Mouse (Mus musculus) left cerebral cortex, postnatal 36 days (tissue): ENCODE results near the gene Macrod2. TPM values are rescaled to one million over a fixed set of nuclear protein-coding genes. Genes with fewer than 3 reads are reported as not detected.

Experiments
- DNase-seq, 2 experiments: peaks; one replicate each; pipeline ENCODE4 v3.0.0; 2021 to 2022; ENCODE audit warnings: low spot score in 2 of 2, mixed read lengths in 1 of 2
- intact Hi-C: fragments of 180-260 bp; cut with DNase I; formaldehyde crosslinking; loops from one replicate; pipeline ENCODE4 v1.15.1; 2025
- total RNA-seq, 2 experiments: library from RNA; stranded (reverse); gene quantifications; 2 replicates each; pipeline ENCODE4 v1.2.3; 2021

Macrod2 gene
- total RNA-seq, 2 experiments from 2014 or later: 47.2 to 55.6 TPM

DNA sequence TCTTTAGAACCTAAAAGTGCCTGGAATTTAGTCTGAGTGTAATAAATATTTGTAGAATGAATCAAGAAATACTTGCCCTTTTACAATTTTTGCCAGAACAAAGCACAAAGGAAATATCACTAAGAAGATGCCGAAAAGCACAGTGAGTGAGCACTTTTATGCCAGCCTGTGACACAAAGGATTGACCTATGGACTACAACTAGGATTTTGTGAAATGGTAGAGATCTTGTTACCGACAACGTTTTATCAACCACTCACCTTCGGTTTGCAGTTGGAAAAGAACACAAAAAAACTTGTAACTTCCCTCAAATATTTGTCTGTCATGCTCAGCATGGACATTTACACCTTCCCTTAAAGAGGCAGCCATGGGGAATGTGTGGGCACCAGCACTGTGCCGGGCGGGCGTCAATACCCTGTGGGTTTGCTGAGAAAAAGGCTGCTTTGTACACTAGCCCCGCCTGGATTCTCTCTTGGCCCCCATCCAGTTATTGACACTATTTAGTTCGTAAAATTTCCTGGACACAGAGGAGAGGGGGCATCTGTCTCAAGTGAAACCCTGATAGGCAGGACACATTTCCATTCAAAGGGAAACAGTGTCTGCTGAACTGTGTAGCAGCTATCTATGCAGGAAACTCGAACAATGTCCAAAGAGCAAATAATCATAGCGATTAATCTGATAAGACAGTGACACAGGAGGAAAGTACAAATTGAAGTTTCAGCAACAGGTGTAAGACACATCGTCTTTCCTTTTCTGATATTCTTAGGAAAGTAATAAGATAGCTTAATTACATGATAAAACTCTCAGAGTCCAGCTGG, 368.2 kb downstream of the Macrod2 start:
- intact Hi-C loops: no loop called here
- no peak for DNase-seq

DNA sequence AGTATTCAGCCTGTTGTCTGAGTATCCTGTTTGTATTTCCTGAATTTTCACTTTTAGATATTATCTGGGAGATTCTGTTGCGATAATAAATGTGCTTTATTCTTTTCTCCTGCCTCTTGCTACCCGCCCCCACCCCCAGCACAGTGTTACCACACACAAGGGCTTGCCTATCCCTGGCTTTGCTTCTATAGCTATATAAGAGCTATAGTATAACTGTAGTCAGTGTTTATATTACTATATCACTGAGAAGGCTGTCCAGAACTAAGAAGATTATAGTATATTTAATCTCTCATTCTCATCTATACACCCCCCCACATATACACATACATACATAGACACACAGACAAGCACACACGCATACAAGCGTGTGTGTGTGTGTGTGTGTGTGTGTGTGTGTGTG, 374.4 kb downstream of the Macrod2 start:
- intact Hi-C loops: no loop called here
- no peak for DNase-seq

DNA sequence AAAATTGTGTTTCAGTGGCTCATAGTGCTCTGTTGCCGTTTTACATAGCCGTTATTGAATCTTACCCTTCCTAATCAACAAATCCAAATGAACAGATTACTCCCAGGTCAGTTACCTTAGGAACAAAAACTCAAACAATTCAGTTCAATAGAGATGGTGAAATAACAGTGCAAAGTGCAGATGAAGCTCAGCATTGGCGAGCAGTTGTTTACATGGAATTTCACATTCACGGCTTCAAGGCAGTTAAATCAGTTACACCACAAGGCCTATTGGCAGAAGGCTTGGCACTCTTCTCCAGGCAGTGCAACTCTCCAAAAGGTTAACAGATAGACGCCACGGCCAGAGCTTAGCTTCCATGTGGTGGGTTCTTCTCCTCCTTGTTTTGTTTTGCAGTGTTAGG, 377.7 kb downstream of the Macrod2 start:
- intact Hi-C loops: no loop called here
- no peak for DNase-seq

DNA sequence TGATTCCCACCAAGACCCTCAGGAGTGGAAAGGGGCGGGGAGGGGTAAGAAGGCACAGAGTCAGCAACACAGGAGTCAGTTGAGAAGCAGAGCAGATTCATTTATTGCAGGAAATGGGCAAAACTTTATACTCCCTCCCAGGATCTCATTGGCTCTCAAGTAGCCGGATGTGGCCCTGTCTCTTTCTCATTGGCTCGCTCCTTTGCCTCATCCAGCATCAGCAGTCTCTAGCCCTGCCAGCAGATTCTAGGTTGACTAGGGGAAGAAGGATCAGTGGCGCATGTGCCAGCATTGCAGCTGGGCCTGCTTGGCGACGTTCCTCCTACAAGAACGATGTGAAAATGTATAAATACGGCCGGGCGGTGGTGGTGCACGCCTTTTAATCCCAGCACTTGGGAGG, 378.3 kb downstream of the Macrod2 start:
- intact Hi-C loops: no loop called here
- no peak for DNase-seq

DNA sequence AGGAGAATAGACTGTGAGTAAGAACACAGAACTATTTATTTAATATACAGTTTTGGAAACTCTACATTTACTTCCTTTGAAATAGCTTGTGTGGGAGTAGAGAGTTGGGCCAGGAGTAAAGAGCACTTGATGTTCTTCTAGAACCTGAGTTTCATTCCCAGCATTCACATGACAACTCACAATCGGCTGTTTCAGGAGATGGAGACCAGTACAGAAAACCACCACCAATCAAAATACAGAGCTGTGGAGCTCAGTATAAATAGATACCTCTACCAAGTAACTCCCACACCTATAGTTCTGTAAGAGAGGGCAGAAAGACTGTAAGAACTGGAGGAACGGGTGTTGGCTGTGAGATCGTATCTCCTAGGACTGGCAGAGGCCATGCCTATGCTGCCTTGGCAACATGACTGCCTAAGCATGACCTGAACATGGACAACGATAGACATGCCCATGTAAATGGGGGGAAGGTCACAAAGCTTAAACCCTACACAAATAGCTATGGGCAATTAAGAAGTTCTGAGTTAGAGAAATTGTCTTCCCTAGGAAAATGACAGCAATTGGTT, 379.8 kb downstream of the Macrod2 start:
- intact Hi-C loops: no loop called here
- no peak for DNase-seq

DNA sequence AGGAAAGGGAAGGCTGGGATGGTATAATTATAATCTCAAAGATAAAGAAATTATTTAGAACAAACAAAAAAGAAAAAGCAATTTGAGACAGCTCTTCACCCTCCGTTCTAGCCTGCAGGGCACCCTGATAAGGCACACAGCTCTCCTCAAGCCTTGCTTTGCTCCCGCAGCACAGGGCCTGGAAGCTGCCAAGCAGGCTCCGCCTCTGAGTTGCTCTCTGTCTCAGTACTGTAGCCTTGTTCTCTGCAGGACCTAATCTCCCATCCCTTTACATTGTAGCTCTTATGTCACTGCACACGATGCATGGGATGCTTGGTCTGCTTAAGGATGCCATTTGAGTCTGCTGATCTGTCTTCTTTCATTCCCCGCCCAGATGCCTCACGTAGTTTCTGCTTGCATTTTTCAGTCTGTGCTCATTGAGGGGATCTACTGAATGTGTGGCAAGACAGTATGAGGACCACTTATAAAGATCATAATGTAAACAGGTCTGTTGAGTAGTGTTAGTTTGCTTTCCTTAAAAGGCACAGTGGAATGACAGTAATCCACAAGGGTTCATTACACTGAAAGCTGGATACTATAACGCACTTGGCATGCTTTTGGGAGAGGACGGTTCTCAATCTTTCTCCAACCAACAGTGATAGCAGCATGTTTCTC, 380.5 kb downstream of the Macrod2 start:
- intact Hi-C loops: no loop called here
- DNase-seq: no peak

DNA sequence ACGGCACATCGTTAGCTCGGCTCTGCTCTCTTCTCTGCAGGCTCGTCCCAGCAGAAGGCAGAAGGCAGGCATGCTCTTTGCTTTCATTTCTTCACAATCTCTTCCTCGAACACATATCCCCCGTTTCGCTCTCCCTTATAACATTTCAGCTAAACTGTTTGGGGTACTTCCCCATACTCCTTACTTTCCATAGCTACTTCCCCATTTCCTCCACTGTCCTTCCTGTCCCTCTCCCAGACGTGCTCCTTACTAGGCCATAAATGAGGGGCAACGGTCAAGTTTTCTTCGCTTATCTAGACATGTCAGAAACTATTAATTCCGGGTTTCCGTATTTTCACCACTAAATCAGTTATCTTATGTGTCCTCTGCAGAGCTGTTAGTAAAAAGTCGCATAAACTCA, 383.1 kb downstream of the Macrod2 start:
- intact Hi-C loops: no loop called here
- DNase-seq: no peak

DNA sequence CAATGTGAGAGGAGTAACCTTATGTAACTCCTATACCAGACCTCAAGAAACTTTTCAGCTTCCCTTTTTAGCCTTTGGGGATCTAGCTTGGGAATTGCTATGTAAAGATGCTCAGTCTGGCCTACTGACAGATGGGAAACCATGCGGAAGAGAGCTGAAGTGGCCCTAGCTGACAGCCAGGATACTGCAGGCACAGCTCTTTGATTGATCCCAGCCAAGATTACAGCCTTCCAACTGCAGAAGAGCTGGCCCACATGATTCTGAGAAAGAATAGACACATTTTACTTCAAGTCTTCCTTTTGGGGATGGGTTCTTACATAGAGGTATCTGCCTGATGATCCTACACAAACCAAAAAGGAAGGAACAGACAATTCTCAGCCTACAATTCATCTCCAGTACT, 387.9 kb downstream of the Macrod2 start:
- peak in 1 of 2 experiments; percentile 11 for DNase-seq
- intact Hi-C loops: no loop called here

DNA sequence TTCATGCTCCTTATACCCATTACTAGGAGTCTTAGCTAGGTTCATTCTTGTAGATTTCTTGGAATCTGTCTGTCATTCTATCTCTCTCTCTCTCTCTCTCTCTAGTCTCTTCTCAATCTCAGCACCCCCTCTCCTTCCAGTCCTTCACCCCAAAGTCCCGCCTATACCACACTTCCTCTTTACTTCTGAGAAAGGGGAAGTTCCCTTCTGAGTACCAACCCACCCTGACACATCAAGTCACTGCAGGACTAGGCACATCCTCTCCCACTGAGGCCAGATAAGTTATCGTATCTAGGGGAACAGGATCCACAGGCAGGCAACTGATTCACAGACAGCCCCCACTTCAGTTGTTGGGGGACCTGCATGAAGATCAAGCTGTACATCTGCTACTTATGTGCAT, 389.5 kb downstream of the Macrod2 start:
- no peak for DNase-seq
- intact Hi-C loops: no loop called here

DNA sequence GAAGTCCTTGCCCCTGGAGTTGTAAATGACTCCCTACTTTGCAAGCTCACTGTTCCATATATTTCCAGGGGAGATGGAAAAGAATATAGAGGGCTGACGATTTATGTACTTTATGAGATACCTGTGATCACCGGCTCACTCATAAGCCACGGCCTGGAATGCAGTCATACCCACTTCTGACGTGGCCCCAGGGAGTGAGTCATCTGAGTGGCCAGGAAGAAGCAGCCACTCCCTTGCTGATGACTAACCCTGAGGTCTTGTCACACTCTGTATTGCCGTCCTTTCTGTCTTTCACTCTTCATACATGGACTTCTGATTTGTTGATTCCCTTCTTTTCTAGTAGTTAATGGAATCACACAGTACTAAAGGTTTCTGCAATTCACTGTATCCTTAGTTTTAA, 395.3 kb downstream of the Macrod2 start:
- intact Hi-C loops: no loop called here
- no peak for DNase-seq

DNA sequence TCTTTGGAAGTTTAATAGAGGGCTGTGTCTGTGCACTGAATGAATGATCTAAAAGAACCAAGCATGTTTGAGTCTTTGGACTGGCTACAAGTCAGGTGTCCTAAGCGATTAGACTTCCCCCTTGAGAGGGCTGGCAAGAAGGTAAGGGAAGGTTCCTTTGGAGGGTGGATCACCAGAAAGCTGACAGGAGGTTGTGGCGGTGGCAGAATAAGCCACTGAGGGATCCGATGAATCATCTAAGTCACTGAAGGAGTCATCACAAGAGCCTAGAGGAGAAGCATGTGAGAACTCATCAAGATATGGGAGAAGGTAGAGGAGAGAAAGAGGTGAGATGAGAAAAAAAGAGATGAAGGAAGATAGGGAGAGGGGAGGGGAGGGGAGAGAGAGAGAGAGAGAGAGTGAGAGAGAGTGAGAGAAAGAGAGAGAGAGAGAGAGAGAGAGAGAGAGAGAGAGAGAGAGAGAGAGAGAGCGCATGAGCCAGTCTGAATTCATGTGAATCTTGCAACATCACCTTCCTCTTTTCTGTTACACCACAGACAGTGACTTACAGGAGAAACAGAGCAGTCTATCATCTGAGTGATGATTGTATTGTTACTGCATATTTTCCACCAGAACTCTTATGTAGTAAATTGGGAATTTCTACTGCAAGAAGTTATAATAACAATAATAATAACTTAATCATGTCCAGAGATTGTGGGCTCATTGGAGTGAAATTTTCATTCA, 398.9 kb downstream of the Macrod2 start:
- no peak for DNase-seq
- intact Hi-C loops: no loop called here

DNA sequence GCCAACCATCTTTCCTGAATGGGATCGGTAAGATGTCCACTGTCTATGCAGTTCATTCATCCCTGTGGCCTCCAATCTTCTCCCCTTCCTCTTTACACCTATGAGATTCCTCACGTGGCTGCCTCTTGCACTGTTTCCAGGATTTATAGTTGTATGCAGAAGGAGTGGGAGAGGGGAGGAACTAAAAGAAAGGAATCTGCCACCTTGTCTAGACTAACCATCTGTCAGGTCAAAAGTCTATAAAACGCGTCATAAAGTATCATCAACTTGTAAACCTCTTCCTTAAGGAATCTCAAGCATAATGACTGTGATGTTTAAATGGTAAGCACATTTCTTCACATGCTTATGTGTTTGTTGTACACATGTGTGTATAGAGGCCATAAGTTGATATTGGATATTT, 416.6 kb downstream of the Macrod2 start:
- intact Hi-C loops: no loop called here
- DNase-seq: no peak

DNA sequence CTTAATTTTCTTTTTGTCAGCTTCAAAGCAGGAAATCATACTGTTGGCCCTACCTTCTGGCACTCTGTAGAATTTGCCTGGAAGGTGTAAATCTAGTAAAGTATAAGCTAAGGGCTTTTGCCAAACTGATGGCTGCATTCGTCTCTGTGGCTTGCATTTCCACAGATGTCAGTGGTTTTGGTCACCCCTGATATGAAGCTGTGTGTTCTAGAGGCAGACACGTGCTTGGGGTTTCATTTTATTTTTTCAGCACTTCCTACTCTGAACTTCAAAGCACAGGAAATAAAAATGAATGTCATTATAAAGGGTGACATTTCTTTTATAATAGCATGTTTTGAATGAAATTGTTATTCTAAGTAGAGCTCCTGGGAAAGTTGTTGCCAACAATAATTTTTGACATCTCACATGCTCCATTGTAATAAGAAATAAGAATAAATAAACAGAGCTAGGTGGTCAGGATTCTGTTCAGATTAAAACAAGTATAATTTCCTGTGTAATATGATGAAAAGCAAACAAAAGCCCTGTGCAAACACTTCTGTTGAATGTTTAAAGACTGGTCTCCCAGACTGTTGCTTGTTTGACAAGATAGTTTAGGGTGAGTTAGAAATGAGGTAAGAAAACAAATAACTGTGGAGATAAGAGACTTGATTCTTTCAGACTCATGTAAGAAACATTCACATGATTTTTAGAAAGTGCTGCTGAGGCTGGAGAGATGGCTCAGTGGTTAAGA, 424.4 kb downstream of the Macrod2 start:
- DNase-seq: no peak
- intact Hi-C loops: no loop called here

DNA sequence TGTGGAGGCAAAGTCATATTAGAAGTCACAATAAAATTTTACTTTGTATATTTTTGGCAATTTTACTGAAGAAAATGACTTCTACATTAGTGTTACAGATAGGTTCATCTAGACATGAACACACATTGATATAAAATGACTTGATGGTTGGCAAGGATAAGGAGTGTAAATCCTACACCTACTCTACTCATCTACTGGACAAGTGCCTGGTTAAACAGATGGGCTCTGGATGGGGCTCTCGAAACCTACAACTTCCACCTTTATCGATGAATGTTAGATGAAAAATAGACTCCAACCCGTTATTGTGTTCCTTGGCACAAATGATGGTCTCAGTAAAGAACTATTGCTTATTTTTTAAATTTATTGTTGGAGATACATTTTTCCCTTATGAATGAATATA, 427.3 kb downstream of the Macrod2 start:
- DNase-seq: no peak
- intact Hi-C loops: no loop called here

DNA sequence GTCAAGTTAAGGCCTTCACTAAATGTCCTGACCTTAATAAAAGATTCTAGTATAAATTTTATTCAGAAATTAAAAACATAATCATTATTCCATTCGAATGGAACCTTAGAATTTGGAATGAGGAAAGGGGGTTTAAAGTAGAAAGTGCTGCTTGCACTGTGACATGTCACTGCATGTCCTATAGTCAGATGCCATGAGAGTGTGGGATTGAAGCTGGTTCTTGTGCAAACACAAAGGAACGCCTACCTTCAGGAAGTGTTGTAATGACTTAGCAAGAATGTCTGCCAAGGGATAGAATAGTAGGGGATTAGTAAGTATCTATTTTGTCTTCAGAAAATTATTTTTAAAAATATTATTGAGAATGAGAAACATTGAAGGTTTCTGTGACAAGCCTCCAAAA, 431.1 kb downstream of the Macrod2 start:
- no peak for DNase-seq
- intact Hi-C loops: no loop called here

DNA sequence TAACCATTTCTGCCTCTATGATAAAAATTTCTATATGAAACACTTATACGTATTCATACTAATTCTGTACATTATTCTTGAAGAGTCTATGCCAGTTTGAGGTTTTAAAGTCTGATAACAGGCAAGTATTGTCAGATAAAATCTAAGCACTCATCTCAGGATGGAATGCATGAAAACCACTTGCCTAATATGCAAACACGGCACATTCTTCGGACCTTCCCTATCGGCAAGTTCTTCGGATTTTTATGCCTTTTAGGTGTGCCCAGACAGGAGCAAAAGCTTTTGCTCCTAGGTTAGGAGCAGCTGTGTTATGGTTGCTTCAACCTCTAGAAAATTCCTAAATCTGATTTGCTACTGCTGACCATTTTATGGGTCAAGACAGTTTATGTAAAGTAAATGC, 433.8 kb downstream of the Macrod2 start:
- intact Hi-C loops: no loop called here
- DNase-seq: no peak

DNA sequence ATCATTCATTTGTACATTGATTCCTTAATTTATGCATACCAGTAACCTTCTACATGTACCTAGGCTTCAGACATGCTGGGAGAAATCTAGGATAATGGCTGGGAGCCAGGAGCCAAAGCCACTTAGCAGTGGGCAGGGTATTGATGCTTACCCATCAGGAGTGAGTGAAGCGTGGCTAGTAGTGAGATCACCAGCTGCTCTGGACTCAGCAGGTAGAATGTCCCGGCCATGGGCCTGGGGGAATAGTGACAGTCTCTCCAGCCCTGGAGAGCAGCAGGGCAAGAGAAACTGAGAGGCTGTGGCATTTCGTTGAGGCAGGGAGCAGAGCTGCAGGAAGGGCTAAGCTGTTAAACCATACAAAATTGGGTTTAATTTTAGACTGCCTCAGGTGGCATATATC, 435.0 kb downstream of the Macrod2 start:
- no peak for DNase-seq
- intact Hi-C loops: no loop called here

DNA sequence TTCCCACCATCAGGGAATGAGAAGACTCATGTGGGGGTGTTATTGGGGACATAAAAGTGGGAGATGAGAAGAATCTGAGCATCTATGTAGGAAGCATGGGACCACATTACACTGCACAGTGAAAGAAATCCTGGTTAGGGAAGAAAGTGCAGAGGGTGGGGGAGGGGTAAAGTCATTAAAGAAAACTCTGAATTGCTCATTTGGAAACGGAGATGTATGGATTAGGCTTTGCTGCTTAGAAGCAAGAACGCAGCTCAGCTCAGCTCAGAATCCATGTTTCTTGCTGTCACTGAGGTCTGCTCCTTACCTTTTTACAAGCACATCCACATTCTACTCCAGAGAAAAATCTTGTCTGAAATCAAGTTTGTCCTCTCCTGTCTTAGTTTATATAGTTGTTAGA, 444.3 kb downstream of the Macrod2 start:
- intact Hi-C loops: no loop called here
- DNase-seq: no peak

DNA sequence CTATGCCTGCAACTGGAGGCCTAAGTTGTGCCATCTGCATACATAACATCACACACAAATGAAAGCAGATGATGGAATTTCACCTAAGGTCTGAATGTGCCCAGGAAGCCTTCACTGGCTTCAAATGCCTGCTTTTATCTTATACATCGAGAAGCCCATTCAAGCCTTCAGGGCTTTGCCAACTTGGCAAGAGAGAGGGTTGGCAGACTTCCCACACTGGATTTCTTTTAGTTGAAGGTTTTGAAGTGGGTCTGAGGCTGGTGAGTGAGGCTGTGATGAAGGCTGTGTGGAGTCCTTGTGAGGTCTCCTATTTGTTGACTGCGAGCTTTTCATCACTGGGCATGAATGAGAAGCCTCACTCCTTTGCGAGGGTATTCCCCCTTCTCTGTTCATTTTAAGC, 444.8 kb downstream of the Macrod2 start:
- DNase-seq: peak; percentile 10 to 37
- intact Hi-C loops: no loop called here

DNA sequence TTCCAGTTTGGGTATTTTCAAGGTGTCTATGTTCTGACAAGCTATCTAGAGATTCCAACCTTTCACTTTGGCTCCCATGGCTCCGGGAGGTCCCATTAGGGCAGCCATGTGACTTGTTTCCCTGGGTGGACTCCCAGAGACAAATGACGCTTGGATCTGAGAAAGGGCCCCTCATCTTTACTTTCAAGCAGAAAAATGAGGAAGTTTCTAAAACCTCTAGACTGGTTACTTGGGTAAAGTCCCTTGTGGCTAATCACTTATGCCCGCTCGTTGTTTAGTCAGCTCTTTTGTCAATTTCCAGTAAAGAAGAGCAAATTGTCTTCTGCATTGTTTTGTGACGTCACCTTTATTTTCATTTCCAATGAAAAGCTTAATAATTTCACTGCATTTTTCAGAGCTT, 448.9 kb downstream of the Macrod2 start:
- no peak for DNase-seq
- intact Hi-C loops: no loop called here
